Mouse (Mus musculus) stomach, embryonic 16.5 days (tissue): Measurements from ENCODE around the gene Ttc39a. TPM values are rescaled to one million over a fixed set of nuclear protein-coding genes. Genes with fewer than 3 reads are reported as not detected.

ENCODE experiments used
- ATAC-seq: fragments of 200-750 bp; cut with Nextera tagmentation; 2 replicates; pipeline ENCODE4 v1.8.0; 2017; ENCODE audit warnings: moderate number of reproducible peaks, moderate TSS enrichment; ENCODE audit not compliant: insufficient read depth, low FRiP score
- H3K27ac ChIP-seq: fragments of 300-500 bp; sonication (generic); 2 replicates; pipeline ENCODE4 v1.5.1; 2014; ENCODE audit warnings: low read length
- H3K27me3 ChIP-seq: fragments of 300-500 bp; sonication (generic); 2 replicates; pipeline ENCODE4 v1.6.1; 2014; ENCODE audit warnings: low read length, control low read depth, mixed read lengths; ENCODE audit not compliant: control insufficient read depth, insufficient read depth
- H3K36me3 ChIP-seq: fragments of 300-500 bp; sonication (generic); 2 replicates; pipeline ENCODE4 v1.6.1; 2014; ENCODE audit warnings: low read length; ENCODE audit not compliant: control insufficient read depth, insufficient read depth
- H3K4me1 ChIP-seq: fragments of 300-500 bp; sonication (generic); 2 replicates; pipeline ENCODE4 v1.6.1; 2014; ENCODE audit warnings: low read length, control low read depth, mixed read lengths; ENCODE audit not compliant: control insufficient read depth, insufficient read depth
- H3K4me2 ChIP-seq: fragments of 300-500 bp; sonication (generic); 2 replicates; pipeline ENCODE4 v1.6.1; 2014; ENCODE audit warnings: low read depth, low read length, mixed read lengths
- H3K4me3 ChIP-seq: fragments of 300-500 bp; sonication (generic); replicated peaks from 2 replicates; pipeline ENCODE4 v1.5.1; 2014; ENCODE audit warnings: mild to moderate bottlenecking, low read length
- H3K9ac ChIP-seq: fragments of 300-500 bp; sonication (generic); 2 replicates; pipeline ENCODE4 v1.6.1; 2014; ENCODE audit warnings: low read length
- H3K9me3 ChIP-seq: fragments of 300-500 bp; sonication (generic); replicated peaks from 2 replicates; pipeline ENCODE4 v1.6.1; 2016; ENCODE audit warnings: low read length, control low read depth; ENCODE audit not compliant: control insufficient read depth
- WGBS: fragments of 180-500 bp; shearing (Covaris S2); extraction: QIAGEN DNeasy Blood & Tissue Kit; methylation state at CpG from one replicate; pipeline ENCODE4 v1.1.7; 2014; 5-methylcytosine and 5-hydroxymethylcytosine counted together
- polyA plus RNA-seq: library from polyadenylated mRNA; unstranded; fragments of >200 nt; fragmentation: Nextera tagmentation; extraction: Ambion mirVana; gene quantifications from 2 replicates; pipeline ENCODE4 v1.2.1, GENCODE M21; 2015

Ttc39a gene
- polyA plus RNA-seq, 1 experiment from 2014 or later = 21.2 TPM

DNA sequence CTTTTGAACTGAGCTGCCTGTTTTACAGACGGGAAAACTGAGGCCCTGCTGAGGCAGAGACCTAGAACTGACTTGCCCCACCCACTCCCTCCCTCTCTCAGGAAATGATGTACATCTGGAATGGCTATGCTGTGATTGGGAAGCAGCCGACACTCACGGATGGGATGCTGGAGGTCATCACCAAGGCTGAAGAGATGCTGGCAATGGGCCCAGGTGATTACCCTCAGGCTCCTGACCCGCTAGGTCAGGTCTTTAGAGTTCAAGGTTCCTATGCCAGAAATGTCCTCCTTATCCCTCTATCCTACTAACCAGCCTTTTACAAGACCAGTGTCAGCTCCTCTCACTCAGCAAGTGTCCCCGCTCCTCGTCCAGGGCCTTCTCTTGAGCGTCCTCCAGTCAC, 35.7 kb downstream of the Ttc39a start:
- no peaks in the 10 kb centered on the region for H3K9me3 ChIP-seq
- no peak overlapping the region for H3K9ac ChIP-seq
- H3K36me3 ChIP-seq = no peaks in the 10 kb centered on the region
- H3K4me2 ChIP-seq = no peak overlapping the region
- no peak for ATAC-seq
- WGBS = 90% methylated on average over 7 of the region's 7 CpGs
- 0 out of 2 replicates have a peak, but pooled peaks cover 8% of the 10 kb centered on the region for H3K4me1 ChIP-seq
- H3K4me3 ChIP-seq = no peak overlapping the region
- no peak overlapping the region for H3K27ac ChIP-seq
- H3K27me3 ChIP-seq = no peaks in the 10 kb centered on the region

DNA sequence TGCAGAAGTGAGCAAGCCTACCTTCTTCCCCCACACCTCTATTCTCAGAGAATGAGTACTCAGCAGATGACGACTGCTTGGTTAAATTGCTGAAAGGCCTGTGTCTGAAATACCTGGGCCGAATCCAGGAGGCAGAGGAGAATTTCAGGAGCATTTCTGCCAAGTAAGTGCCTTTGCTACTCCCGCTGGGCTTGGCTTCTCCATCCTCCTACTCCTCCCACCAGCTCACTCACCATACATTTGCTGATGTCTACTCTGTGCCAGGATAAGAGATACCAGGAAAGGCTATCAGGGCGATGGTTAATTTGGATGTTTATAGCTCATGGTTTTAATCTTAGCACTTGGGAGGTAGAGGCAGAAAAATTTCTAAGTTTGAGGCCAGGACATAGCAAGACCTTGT, 36.2 kb downstream of the Ttc39a start:
- WGBS = 74% methylated on average over 4 of the region's 4 CpGs
- H3K4me2 ChIP-seq = no peak overlapping the region
- no peaks in the 10 kb centered on the region for H3K27me3 ChIP-seq
- H3K9me3 ChIP-seq = no peaks in the 10 kb centered on the region
- H3K27ac ChIP-seq = no peak overlapping the region
- no peak overlapping the region for H3K4me3 ChIP-seq
- H3K4me1 ChIP-seq = 0 out of 2 replicates have a peak, but pooled peaks cover 8% of the 10 kb centered on the region
- H3K9ac ChIP-seq = no peak overlapping the region
- no peak for ATAC-seq
- H3K36me3 ChIP-seq = no peaks in the 10 kb centered on the region

DNA sequence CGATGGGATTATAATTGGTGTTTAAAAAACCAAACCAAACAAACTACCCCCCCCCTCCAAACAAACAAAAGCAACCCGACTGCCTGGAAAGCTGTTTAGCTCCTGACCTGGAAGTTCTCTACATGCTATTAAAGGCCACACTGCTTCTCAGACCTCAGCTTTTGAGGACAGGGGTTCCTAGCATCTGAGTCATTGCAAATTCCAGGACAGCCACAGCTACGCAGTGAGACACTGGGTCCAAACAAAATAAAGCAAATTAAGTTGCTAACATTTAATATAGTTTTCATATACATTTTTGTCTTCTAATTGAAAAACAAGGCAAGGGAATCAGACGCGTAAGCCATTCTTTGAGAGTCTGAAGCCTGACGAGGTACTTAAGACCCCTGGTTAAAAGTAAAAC, 38.0 kb downstream of the Ttc39a start:
- Histone ChIP-seq H3K9me3 (no peaks in the 10 kb centered on the region), H3K9ac (no peak overlapping the region), H3K4me1 (0 out of 2 replicates have a peak, but pooled peaks cover 7% of the 10 kb centered on the region), H3K36me3 (no peaks in the 10 kb centered on the region), H3K27me3 (no peaks in the 10 kb centered on the region), H3K27ac (no peak overlapping the region), H3K4me2 (no peak overlapping the region), H3K4me3 (no peak overlapping the region)
- ATAC-seq = no peak
- 75% methylated on average over 6 of the region's 6 CpGs for WGBS

DNA sequence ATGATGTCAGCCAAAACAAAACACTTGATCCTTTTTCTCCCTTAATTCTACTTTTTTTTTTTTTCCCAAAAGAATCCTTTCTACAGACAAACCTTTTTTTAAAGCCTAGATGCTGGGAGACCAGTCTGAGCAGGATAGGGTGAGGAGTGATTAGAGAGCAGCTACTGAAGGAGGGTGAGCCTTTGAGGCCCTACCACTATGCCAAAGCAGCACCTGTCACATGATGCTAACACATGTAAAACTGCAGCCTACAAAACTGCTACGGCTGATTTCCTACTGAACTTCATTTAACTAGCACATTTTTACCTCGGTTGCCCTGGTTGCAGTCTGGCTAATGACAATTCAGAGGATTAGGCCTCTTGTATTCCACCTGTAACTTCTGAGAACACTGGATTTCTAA, 38.5 kb downstream of the Ttc39a start:
- no peaks in the 10 kb centered on the region for H3K9me3 ChIP-seq
- 71% methylated on average over 2 of the region's 2 CpGs for WGBS
- no peak for ATAC-seq

DNA sequence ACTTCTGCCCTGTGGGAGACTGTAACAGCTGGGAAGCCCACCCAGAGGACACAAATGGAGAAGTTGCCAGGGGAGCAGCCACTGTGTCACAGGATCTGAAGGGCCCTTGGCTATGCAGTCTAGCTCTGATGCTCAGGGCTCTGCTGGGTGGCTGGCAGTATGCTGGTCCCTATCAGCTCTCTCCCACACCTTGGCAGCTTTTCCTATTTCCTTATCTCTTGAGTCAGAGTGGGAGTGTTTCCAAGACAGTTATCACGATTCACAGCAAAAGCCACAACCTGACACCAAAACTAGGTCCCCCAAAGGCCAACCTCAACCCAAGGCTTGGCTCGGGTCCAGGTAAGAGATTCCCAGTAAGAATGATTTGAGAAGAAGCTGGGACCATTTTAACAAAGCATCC, 39.0 kb downstream of the Ttc39a start:
- Histone ChIP-seq H3K4me2 (no peak overlapping the region), H3K27me3 (no peaks in the 10 kb centered on the region), H3K36me3 (no peaks in the 10 kb centered on the region), H3K4me1 (0 out of 2 replicates have a peak, but pooled peaks cover under 1% of the 10 kb centered on the region), H3K27ac (no peak overlapping the region), H3K9ac (no peak overlapping the region), H3K4me3 (no peak overlapping the region), H3K9me3 (no peaks in the 10 kb centered on the region)
- ATAC-seq = peak; percentile 71
- 59% methylated on average over 2 of the region's 2 CpGs for WGBS

More for the DNA sequence above, 38.5 kb downstream of the Ttc39a start:
- Histone ChIP-seq H3K4me3 (no peak overlapping the region), H3K36me3 (no peaks in the 10 kb centered on the region), H3K4me1 (0 out of 2 replicates have a peak, but pooled peaks cover 3% of the 10 kb centered on the region), H3K27ac (no peak overlapping the region), H3K4me2 (no peak overlapping the region), H3K27me3 (no peaks in the 10 kb centered on the region), H3K9ac (no peak overlapping the region)

DNA sequence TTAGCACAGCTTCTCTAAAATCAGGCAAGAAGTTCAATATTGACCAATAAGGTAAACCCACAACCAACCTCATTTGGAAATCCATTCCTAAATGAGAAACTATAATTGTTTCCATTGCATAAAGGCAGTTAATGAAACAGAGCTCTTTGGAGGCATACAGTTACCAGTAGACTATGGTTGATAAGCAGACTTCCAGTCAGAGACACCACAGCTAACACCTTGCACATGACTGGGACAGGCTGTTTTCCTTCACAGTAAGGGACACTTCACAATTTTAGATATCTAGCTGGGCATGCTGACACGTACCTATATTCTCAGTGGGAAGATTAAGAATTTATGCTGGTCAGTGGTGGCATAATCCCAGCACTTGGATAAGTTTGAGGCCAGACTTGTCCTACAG, 39.5 kb downstream of the Ttc39a start:
- WGBS = 83% methylated on average over 1 of the region's 1 CpGs
- Histone ChIP-seq H3K36me3 (no peaks in the 10 kb centered on the region), H3K4me3 (no peak overlapping the region), H3K27ac (no peak overlapping the region), H3K9ac (no peak overlapping the region), H3K9me3 (no peaks in the 10 kb centered on the region), H3K4me1 (no peaks in the 10 kb centered on the region), H3K4me2 (no peak overlapping the region), H3K27me3 (no peaks in the 10 kb centered on the region)
- ATAC-seq = no peak

DNA sequence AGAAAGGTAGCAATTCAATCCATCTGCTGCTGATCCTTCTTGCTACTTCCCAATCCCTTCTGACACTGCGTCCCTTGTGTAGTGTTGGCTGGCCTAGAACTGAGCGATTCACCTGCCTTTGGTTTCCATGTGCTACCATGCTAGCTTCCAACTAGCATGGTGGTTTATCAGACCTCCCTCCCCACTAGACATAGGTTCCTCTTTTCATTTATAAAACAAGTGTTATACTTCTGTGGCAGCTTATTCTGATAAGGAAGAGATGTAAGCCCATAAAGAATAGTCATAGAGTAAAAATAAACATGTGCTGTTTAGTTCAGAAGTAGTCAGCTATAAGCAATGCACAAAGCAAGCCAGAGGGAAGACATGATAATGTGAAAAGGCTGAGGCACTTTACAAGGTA, 42.1 kb downstream of the Ttc39a start:
- H3K4me1 ChIP-seq = no peaks in the 10 kb centered on the region
- no peak for ATAC-seq
- 93% methylated on average over 2 of the region's 2 CpGs for WGBS

DNA sequence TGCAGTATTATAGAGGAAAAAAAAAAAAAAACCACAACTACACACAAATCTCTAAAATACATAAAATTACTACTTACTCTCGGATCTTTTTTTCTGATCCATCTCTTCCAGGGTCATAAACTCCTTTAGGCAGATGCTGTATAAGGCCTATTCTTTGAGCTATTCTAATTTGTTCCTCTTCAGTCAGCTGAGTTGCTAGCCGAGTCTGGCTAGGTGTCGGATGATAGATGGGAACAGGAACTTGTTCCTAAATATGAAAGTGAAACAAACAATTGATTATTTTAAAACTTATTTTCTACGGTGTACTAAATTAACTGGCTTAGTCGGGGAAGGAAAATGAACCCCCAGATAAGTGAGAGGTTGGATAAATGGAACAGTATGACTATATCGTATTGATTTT, 50.4 kb downstream of the Ttc39a start:
- Histone ChIP-seq H3K4me3 (no peak overlapping the region), H3K36me3 (0 out of 2 replicates have a peak, but pooled peaks cover 2% of the 10 kb centered on the region), H3K9me3 (no peaks in the 10 kb centered on the region), H3K27me3 (no peaks in the 10 kb centered on the region), H3K27ac (no peak overlapping the region), H3K4me2 (no peak overlapping the region), H3K9ac (no peak overlapping the region), H3K4me1 (peaks cover 3% of the 10 kb centered on the region)
- 84% methylated on average over 6 of the region's 6 CpGs for WGBS
- ATAC-seq = no peak

More for the DNA sequence above, 42.1 kb downstream of the Ttc39a start:
- H3K27me3 ChIP-seq = no peaks in the 10 kb centered on the region
- 0 out of 2 replicates have a peak, but pooled peaks cover 2% of the 10 kb centered on the region for H3K36me3 ChIP-seq
- H3K9ac ChIP-seq = no peak overlapping the region
- no peak overlapping the region for H3K4me3 ChIP-seq
- no peaks in the 10 kb centered on the region for H3K9me3 ChIP-seq
- H3K27ac ChIP-seq = no peak overlapping the region
- H3K4me2 ChIP-seq = no peak overlapping the region

DNA sequence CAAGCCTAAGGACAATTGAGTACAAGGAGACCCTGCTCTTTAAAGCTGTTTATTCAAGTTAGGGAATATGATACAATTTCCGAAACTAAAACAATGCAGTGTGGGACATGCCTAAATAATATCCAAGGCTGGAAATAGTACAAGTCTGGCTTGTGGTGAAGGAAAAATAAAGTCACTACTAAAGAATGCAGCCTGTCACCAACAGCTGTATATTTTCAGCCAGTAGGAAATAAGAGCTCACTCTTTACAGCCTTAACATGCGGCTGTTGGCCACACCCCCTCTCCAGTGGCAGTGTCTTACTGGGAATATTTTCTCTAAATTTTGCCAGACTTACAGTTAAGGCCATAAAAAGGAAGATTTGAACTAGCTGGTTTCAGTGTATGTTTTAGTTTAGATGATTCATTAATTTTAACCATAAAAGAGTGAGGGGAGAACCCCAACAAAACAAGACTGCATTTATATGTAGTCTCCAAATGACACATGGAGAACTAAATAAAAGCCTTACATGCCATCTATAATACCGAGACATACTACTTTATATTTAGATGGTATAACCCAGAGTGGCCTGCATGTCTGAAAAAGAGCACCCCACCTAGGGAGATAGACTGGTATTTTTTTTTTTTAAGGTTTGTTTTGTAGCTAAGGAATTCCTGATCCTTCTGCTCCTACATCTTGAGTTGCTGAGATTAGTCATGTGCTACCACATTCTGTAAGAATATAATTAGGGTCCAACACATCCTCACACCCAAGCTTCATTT, 54.2 kb downstream of the Ttc39a start:
- Histone ChIP-seq H3K27me3 (no peaks in the 10 kb centered on the region), H3K4me2 (peak overlapping the region; percentile 14), H3K27ac (peak overlapping the region; percentile 93), H3K4me1 (peaks cover 3% of the 10 kb centered on the region), H3K9ac (peak overlapping the region; percentile 43; the same call in 1 of the 2 replicates), H3K4me3 (no peak overlapping the region), H3K36me3 (no peaks in the 10 kb centered on the region), H3K9me3 (no peaks in the 10 kb centered on the region)
- WGBS = 31% methylated on average over 3 of the region's 3 CpGs
- peak; percentile 93 for ATAC-seq
